Mouse (Mus musculus): ENCODE results near the gene Eva1c.
"Not testable (repeated sequence)": the region's sequence is repeated elsewhere in the genome, so short reads cannot be mapped to it uniquely, and the experiment has no call there.

- not testable (repeated sequence) for TF ChIP-seq MAFK (IDR thresholded peaks at IDR 0.05; ENCODE audit: insufficient read depth, low read depth, low read length); HCFC1 (IDR thresholded peaks at IDR 0.05; ENCODE audit: borderline replicate concordance, insufficient read depth, low read length); ZC3H11A (IDR thresholded peaks at IDR 0.05; ENCODE audit: borderline replicate concordance, low read depth, low read length)
Observed at GRCm38 (mm10) chr16:90823986-90824385, 2.5 kb upstream of the Eva1c start.

All from ES-E14 (cell line).